Mouse (Mus musculus) kidney, embryonic 14.5 days (tissue): ENCODE results near the gene Gm28374. TPM values are rescaled to one million over a fixed set of nuclear protein-coding genes. Genes with fewer than 3 reads are reported as not detected.
"Not testable (repeated sequence)": the region's sequence is repeated elsewhere in the genome, so short reads cannot be mapped to it uniquely, and the experiment has no call there.

Experiments
- ATAC-seq: fragments of 200-750 bp; cut with Nextera tagmentation; 2 replicates; pipeline ENCODE4 v1.8.0; 2017; ENCODE audit warnings: moderate number of reproducible peaks, mild to moderate bottlenecking, moderate TSS enrichment, moderate library complexity; ENCODE audit not compliant: low FRiP score, low TSS enrichment
- H3K27ac ChIP-seq: fragments of 300-500 bp; sonication (generic); 2 replicates; pipeline ENCODE4 v1.5.1; 2014; ENCODE audit warnings: low read depth, mild to moderate bottlenecking, low read length, moderate library complexity, mixed read lengths
- H3K27me3 ChIP-seq: fragments of 300-500 bp; sonication (generic); 2 replicates; pipeline ENCODE4 v1.6.1; 2014; ENCODE audit warnings: mild to moderate bottlenecking, low read length; ENCODE audit not compliant: control insufficient read depth, insufficient read depth
- H3K36me3 ChIP-seq: fragments of 300-500 bp; sonication (generic); 2 replicates; pipeline ENCODE4 v1.6.1; 2014; ENCODE audit warnings: low read length, mixed read lengths; ENCODE audit not compliant: control insufficient read depth, insufficient read depth
- H3K4me1 ChIP-seq: fragments of 300-500 bp; sonication (generic); 2 replicates; pipeline ENCODE4 v1.6.1; 2014; ENCODE audit warnings: low read length, mixed read lengths; ENCODE audit not compliant: control insufficient read depth, insufficient read depth
- H3K4me2 ChIP-seq: fragments of 300-500 bp; sonication (generic); replicated peaks from 2 replicates; pipeline ENCODE4 v1.6.1; 2014; ENCODE audit warnings: low read depth, mild to moderate bottlenecking, low read length
- H3K4me3 ChIP-seq: fragments of 300-500 bp; sonication (generic); 2 replicates; pipeline ENCODE4 v1.5.1; 2014; ENCODE audit warnings: mild to moderate bottlenecking, low read length
- H3K9ac ChIP-seq: fragments of 300-500 bp; sonication (generic); 2 replicates; pipeline ENCODE4 v1.6.1; 2014; ENCODE audit warnings: low read depth, mild to moderate bottlenecking, low read length, moderate library complexity
- H3K9me3 ChIP-seq: fragments of 300-500 bp; sonication (generic); 2 replicates; pipeline ENCODE4 v1.6.1; 2016; ENCODE audit warnings: low read length; ENCODE audit not compliant: control insufficient read depth
- WGBS: fragments of 180-500 bp; shearing (Covaris S2); extraction: QIAGEN DNeasy Blood & Tissue Kit; methylation state at CpG from one replicate; pipeline ENCODE4 v1.1.7; 2014; 5-methylcytosine and 5-hydroxymethylcytosine counted together
- polyA plus RNA-seq: library from polyadenylated mRNA; unstranded; fragments of >200 nt; fragmentation: Nextera tagmentation; extraction: Ambion mirVana; gene quantifications from 2 replicates; pipeline ENCODE4 v1.2.1, GENCODE M21; 2014

The Gm28374 gene
- polyA plus RNA-seq, 1 experiment from 2014 or later, result 1.1 TPM

DNA sequence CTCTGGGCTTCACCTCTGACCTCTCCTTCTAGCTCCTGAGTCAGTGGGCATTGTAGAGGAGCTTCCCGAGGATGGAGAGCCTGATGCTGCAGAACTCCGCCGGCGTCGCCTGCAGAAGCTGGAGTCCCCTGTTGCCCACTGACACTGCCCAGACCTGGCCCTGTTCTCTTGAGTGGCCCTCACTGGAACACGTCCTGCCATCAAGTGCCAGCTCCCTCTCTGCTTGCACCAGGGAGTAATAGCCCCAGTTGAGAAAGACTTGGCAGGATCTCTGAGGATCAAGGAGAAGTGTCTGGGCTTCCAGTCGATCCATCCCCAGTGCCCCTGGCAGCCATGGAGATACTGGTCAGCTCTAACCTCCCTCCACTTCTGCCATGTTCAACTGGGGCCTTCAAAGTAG is 29.5 kb downstream of the Gm28374 start:
- Histone ChIP-seq H3K9ac (no peak overlapping the region), H3K4me2 (no peak overlapping the region), H3K27me3 (no peaks in the 10 kb centered on the region), H3K9me3 (no peaks in the 10 kb centered on the region), H3K4me3 (no peak overlapping the region), H3K4me1 (peaks cover 14% of the 10 kb centered on the region), H3K36me3 (peaks cover 85% of the 10 kb centered on the region), H3K27ac (no peak overlapping the region)
- ATAC-seq, result no peak
- WGBS, result 87% methylated on average over 7 of the region's 7 CpGs

DNA sequence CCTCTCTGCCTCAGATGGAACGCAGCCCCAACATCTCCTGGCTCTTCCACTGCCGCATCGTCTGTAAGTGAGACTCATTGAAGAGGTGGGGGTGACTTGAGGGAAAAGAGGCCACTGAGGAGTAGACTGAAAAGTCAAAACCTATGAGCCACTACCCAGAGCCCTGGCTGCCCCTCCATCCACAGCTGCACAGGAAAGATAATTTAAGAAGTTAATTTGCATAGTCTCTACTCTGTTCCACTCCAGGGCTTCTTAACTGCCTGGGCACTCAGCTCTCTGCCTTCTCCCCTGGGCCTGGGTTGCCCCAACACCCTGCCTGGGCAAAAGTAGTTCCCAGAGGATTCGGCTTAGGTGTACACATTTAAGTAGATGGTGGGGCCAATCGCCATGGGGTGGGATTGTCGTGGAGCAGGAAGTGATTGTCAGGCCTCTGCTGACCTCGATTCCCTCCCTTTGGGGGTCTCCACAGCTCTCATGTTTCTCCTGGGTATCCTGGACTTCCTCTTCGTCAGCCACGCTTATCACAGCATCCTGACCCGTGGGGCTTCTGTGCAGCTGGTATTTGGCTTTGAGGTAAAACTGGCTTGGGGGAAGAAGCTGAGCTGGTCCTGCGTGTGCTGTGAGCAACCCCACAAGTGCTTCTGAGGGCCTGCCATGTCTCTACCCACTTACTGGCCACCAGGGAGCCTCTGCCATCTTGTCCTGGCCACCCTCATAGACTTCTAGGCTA is 33.2 kb downstream of the Gm28374 start:
- H3K4me2 ChIP-seq, result no peak overlapping the region
- WGBS, result 87% methylated on average over 11 of the region's 11 CpGs
- no peak overlapping the region for H3K27ac ChIP-seq
- no peak overlapping the region for H3K9ac ChIP-seq
- no peak for ATAC-seq
- no peaks in the 10 kb centered on the region for H3K27me3 ChIP-seq
- no peaks in the 10 kb centered on the region for H3K9me3 ChIP-seq
- H3K4me1 ChIP-seq, result peaks cover 9% of the 10 kb centered on the region
- H3K36me3 ChIP-seq, result peaks cover 60% of the 10 kb centered on the region
- no peak overlapping the region for H3K4me3 ChIP-seq

DNA sequence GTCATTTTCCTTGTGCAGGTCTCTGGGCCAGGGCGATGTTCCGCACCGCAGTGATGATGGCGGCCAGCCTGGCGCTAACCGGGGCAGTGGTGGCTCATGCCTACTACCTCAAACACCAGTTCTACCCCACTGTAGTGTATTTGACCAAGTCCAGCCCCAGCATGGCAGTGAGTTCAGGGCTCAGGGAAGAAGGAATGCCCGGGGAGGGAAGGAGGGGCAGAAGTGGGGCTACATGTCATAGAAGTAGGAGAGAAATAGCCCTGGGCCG is 34.2 kb downstream of the Gm28374 start:
- peak overlapping the region; percentile 89; the same call in 1 of the 2 replicates for H3K9ac ChIP-seq
- H3K4me1 ChIP-seq, result peaks cover 9% of the 10 kb centered on the region
- peak overlapping the region; percentile 93 for H3K4me2 ChIP-seq
- H3K27me3 ChIP-seq, result no peaks in the 10 kb centered on the region
- peaks cover 50% of the 10 kb centered on the region for H3K36me3 ChIP-seq
- WGBS, result 87% methylated on average over 8 of the region's 8 CpGs
- H3K4me3 ChIP-seq, result peak overlapping the region; percentile 95
- H3K27ac ChIP-seq, result no peak overlapping the region
- ATAC-seq, result no peak
- H3K9me3 ChIP-seq, result no peaks in the 10 kb centered on the region

DNA sequence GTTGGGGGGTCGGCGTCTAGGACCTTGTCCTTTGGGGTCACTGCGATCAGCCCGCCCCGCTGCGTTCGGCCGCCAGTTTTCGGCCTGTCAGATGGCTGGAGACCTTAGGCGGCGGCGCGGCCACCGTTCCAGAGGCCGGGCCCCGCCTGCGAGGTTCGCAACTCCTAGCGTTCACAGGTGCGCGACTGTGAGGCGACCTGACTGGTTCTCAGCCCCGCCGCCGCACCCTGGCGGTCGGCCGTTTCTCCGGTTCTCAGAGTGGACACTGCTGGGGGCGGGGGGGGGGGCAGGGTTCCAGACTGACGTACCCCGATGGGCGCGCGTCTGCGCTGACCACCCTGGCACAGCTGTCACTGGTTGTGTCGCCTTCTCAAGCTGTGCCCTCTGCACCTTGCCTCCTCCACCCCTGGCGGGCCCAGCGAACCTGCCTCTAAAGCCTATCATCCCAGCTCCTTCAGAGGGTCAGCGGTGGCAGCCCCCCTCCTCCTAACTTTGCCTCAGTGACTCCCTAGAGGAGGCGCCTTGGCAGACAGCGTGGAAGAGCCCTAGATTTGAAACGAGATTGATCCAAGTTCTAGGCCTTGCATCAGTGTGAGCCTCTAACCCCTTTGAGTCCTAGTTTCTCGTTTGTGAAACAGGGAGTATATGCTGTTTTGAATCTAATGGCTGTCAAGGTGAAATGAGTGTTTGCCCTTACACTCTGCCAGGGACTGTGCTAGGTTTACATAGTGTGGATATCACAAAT is 34.7 kb downstream of the Gm28374 start:
- Histone ChIP-seq H3K4me1 (peaks cover 9% of the 10 kb centered on the region), H3K4me2 (peak overlapping the region; percentile 93), H3K9me3 (no peaks in the 10 kb centered on the region), H3K36me3 (peaks cover 45% of the 10 kb centered on the region), H3K9ac (peak overlapping the region; percentile 89), H3K27ac (peak overlapping the region; percentile 99), H3K4me3 (peak overlapping the region; percentile 95), H3K27me3 (no peaks in the 10 kb centered on the region)
- peak; percentile 34 for ATAC-seq
- WGBS, result under 1% methylated on average over 31 of the region's 44 CpGs

DNA sequence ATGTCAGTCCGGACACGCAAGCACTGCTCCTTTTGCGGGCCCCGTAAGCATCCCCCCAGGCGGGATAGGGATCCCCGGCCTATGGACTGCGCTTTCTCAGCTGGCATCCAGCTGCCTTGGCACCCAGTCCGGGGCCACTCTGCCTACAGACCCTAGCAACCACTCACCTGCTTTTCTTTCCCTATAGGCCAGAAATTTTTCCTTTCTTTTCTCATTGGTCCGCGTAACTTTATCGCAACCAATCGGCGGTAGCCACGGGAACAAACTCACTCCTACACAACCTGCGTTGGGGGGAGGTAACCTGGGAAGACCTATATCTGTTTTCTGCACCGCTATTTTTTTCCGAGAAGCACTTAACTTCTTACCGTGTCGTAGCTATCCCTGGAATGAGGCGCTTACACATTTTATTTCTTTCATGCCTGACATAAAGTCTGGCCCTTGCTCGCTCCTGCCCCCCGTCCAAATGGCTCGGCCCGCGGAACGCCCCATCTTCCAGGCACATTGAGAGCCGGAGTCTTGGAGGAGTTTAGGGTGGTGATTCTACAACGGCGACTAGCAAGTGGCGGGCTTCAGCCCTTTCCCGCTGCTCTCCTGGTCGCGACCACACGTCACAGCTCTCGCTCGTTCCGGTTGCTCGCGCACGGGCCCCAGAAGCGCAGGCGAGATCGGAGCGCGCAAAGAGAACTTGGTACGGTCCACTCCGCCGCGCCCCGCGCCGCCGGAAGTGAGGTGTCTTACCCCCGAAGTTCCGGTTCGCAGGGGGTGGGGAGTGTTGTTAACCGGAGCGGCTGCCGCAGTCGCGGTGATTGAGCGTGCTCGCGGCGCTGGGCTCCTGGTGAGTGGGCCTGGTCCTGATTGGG is 35.5 kb downstream of the Gm28374 start, which contains the start of gene Syvn1:
Gene Syvn1 (plus strand): TSS at position 283 of the 860 bp plus-strand sequence.
- Histone ChIP-seq H3K36me3 (peaks cover 37% of the 10 kb centered on the region), H3K4me2 (peak within 1 kb of the TSS; percentile 93), H3K27ac (peak within 1 kb of the TSS; percentile 99), H3K27me3 (no peaks in the 10 kb centered on the region), H3K4me1 (peaks cover 12% of the 10 kb centered on the region), H3K9me3 (no peaks in the 10 kb centered on the region), H3K4me3 (peak within 1 kb of the TSS; percentile 95), H3K9ac (peak within 1 kb of the TSS; percentile 89)
- ATAC-seq, result peak; percentile 85
- WGBS, result under 1% methylated on average over 65 of the region's 65 CpGs

DNA sequence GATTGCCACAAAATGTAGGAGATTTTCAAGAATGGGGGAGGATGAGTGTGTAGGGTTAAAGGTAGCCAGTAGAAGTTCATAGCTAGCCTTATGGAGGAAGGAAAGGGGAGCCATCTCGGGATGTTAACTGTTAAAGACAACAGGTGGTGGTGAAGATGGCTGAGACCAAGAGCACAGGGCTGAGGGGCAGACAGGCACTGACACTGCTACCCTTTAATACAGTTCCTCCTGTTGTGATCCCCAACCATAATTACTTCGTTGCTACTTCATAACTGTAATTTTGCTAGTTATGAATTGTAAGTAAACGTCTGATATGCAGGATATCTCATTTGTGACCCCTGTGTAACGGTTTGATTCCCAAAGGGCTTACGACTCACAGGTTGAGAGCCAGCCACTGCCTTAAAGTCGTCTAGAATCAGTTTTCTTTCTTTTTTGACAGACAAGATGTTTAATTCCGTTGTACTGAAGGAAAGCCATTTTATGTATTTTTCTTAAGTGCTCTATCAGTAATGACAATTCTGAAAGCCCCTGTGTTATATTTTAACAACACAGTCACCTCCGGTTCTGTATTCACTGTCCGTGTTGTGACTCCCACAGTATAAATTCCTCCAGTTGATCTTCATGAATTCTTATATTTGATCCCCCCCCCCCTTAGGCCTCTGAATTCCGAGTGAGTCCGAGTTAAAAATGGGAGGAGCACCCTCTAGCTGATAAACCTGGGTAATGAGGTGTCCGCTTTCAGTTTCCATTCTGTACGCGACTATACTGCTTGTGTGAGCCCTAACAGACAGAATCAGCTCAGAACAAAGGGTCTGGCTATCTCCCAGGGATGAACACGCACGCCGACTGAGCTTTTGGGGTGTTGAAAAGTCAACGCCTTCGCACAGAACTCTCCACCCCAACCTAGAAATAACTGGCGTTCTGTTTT is 36.4 kb downstream of the Gm28374 start:
- H3K9me3 ChIP-seq, result no peaks in the 10 kb centered on the region
- peak overlapping the region; percentile 95 for H3K4me3 ChIP-seq
- H3K36me3 ChIP-seq, result peaks cover 28% of the 10 kb centered on the region
- H3K27ac ChIP-seq, result peak overlapping the region; percentile 99
- H3K27me3 ChIP-seq, result no peaks in the 10 kb centered on the region
- H3K4me1 ChIP-seq, result peaks cover 12% of the 10 kb centered on the region
- peak overlapping the region; percentile 93 for H3K4me2 ChIP-seq
- H3K9ac ChIP-seq, result peak overlapping the region; percentile 89
- peak; percentile 53 for ATAC-seq
- 17% methylated on average over 20 of the region's 20 CpGs for WGBS

DNA sequence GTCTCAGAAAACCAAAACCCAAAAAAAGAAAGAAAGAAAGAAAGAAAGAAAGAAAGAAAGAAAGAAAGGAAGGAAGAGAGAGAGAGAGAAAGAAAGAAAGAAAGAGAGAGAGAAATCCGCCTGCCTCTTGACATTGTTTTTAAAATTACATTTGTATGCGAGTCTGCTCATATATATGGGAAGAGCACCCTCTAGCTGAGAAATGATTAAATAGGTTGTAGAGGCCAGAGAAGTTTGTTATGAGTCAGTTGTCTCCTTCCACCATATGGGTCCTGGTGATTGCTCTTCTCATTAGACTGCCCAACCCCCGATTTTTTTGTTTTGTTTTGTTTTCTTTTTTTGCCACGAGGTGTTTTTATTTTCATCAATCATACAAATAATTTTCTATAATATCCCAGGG is 38.0 kb downstream of the Gm28374 start:
- H3K27me3 ChIP-seq, H3K4me3 ChIP-seq, H3K9me3 ChIP-seq, H3K4me2 ChIP-seq, H3K9ac ChIP-seq, H3K27ac ChIP-seq, ATAC-seq: not testable (repeated sequence)
- H3K36me3 ChIP-seq, result peaks cover 13% of the 10 kb centered on the region
- H3K4me1 ChIP-seq, result peaks cover 12% of the 10 kb centered on the region
- 61% methylated on average over 4 of the region's 4 CpGs for WGBS

DNA sequence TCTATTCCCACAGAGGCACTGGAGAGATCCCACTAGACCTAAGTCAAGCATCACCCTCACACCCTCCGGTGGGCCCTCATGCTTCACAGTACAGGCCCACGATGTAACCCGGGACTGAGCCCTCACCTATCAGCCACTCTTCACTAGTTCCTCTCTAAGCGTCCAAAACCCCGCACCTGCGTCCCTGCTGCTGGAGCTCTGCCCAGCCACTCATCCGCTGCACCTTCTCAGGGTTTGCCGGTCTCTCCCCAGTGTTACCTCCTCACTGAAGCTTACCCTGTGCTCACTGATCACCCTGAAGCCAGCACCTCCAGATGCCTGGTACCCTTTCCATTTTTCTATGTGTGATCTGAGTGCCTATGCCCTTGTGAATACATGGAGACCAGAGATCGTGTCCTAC is 39.8 kb downstream of the Gm28374 start:
- 80% methylated on average over 9 of the region's 9 CpGs for WGBS

More for the DNA sequence above, 39.8 kb downstream of the Gm28374 start:
- no peak overlapping the region for H3K27ac ChIP-seq
- H3K4me3 ChIP-seq, result no peak overlapping the region
- ATAC-seq, result no peak
- H3K27me3 ChIP-seq, result no peaks in the 10 kb centered on the region
- H3K4me1 ChIP-seq, result peaks cover 3% of the 10 kb centered on the region; the same call in 1 of the 2 replicates
- H3K9me3 ChIP-seq, result no peaks in the 10 kb centered on the region
- no peaks in the 10 kb centered on the region for H3K36me3 ChIP-seq
- H3K9ac ChIP-seq, result no peak overlapping the region
- H3K4me2 ChIP-seq, result no peak overlapping the region
